Mouse (Mus musculus) mouse embryonic stem cell (cell line): ENCODE measurements at regions not wholly inside any gene's neighbourhood (a gene's known extent, or its start where the extent isn't known, plus 50 kb on each side); places are given as distances from the start of the nearest gene placed in this dataset.
"Not testable (repeated sequence)": the region's sequence is repeated elsewhere in the genome, so short reads cannot be mapped to it uniquely, and the experiment has no call there.

Experiments used
- in situ Hi-C, 2 experiments: fragments of 300-500 bp; cut with MboI; formaldehyde crosslinking; loops; 1 replicate in 1 of 2; 3 replicates in 1 of 2; pipeline ENCODE4 v1.14.3; 2019 to 2020; ENCODE audit warnings: low sequenced_read_pairs in 2 of 2, low pct_unique_long_range_greater_than_20kb in 1 of 2, mixed read lengths in 1 of 2; ENCODE audit not compliant: unreplicated experiment in 1 of 2

DNA sequence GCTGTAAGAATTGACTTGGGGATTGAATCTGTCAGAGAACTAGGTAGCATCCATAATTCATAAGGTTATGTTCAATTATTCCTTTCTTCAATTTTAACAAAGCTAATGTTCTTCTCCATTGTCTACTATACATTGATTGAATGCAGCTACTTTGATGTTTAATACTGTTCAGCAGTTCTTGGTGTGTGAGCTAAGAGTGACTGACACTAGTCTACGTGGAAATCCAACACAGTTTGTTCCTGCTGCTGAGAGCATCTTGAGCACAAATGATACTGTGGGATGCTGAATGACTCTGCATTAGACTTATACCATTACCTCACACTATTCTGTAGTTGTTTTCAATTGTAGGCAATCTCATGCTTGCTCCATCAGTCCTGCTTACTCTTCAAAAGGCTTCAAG is 249.4 kb upstream of the Akr1e1 start:
- in situ Hi-C loops: no loop called here

DNA sequence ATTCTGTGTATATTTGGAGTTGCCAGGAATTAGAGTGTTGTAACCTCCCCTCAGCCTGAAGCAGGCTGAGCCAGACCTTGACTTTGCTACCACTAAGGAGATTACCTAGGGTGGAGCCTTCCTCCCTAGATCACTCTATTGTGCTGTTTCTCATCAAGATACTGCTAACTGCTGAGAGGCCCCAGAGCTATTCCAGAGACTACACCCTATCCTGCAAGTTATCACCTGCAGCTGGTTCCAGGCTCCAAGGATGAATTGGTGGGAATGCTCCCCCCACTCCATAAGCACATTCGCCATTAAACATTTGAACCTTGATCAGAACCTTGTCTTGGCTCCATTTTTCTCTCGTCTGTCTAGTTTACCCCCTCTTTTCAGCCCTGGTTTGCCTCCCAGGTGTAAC is 230.5 kb upstream of the Akr1e1 start:
- in situ Hi-C loops: not testable (repeated sequence)

DNA sequence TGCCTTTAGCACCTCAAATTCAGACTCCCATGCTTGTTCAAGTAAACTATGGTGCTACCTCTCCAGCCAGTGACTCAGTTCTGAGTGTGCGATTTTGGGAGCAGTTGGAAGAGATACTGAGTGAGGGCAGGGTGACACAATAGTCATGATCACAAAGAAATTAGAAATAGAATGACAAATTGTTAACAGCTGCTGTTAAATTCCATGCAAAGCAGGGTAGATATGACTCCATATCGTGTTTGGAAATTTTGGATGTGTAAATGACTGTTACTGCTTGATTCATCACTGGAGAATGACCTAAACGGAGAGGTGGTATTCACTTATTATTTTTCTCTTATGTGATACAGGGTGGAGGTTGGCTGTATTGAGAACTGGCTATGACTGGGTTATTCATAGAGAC is 217.8 kb upstream of the Akr1e1 start:
- in situ Hi-C loops: no loop called here

GRCm38 (mm10) chr13:4825749-4826148 is 216.8 kb upstream of the Akr1e1 start:
- in situ Hi-C loops: not testable (repeated sequence)

DNA sequence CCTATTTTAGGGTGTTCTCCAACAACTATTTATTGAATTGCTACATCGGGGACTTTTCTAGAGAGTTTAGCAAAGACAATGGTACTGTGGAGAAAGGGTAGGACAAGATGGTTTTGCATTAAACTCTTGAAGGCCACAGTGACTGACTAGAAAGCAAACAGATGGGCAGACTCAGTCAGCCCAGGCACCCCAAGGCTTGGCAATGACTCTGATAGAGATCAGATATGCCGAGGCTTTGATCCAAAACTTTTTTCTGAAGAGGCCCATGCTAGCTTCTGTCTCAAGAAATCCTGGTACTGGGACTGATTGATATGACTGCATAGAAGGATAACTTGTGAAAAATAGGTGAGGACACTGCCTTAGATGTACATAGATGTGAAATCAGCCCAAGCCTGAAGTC is 197.9 kb upstream of the Akr1e1 start:
- in situ Hi-C loops: no loop called here

DNA sequence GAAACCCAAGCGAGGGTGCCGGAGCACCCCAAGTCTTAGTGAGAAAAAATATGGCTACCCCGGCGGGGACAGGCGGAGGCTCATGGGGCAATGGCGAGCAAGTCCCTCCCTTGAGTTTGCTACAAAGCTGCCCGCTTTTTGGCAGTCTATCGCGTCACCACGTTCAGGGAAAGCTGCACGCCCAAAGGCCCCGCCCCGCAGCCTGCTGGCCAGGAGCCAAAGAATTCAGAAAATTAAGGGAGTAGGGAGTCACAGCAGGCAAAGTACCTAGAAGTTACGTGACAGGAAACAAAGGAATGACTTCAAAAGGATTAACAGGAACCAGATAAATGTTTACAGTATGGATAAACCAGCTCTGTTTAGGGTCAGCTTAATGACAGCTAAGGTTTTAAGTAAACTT is 191.7 kb upstream of the Akr1e1 start:
- in situ Hi-C loops: no loop called here

DNA sequence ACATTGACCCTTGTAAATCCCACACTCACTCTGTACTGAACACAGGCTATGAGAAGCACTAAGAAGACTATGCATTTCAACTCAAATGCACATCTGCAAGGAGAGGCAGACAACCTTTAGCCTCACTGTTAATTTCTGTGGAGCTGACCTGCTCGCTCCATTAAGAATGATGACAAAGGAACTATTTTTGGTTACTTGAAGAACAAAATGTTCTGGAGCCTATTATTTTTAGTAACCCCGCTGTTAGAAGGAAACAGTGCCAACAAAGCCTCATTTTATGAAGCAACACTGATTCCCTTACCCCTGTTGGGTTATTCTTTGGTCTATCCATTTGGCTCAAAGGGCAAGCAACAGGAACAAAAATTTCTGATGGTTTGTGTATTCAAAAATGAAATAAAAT is 182.2 kb upstream of the Akr1e1 start:
- in situ Hi-C loops: no loop called here

DNA sequence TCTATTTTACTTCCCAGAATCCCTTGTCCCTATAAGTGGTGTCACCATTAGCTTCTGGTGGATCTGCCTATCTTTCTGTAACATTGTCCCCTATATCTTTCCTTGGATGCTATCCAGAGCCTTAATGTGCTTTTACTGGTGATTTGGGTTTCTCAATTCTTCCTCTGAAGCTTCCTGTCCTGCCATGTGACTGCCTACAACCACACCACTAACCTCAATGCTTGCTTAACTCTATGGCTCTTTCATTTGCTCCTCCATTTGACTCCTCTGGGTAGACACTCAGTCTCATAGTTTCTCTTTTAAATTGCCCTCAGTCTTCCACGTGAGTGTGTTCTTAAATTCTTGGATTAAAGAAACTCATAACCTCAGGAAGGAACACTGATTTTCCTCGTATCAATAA is 181.4 kb upstream of the Akr1e1 start:
- in situ Hi-C loops: no loop called here

- in situ Hi-C loops: no loop called here
These were observed 174.3 kb upstream of the Akr1e1 start for GRCm38 (mm10) chr13:4783290-4783689.

DNA sequence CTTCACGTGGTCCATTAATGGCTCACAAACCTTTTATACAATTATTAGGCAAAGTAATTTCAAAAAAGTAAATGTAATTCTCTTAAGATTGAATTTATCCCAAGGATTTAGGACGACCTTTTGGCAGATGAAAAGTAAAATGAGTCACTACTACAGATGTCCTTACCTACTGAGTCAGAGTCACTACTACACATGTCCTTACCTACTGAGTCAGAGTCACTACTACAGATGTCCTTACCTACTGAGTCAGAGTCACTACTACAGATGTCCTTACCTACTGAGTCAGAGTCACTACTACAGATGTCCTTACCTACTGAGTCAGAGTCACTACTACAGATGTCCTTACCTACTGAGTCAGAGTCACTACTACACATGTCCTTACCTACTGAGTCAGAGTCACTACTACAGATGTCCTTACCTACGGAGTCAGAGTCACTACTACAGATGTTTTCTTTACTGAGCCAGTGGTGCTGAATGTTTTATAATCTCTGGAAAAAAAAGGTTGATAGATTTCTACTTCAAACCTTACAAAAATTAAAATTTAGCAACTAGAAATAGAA is 169.4 kb upstream of the Akr1e1 start:
- in situ Hi-C loops: not testable (repeated sequence)

- in situ Hi-C loops: no loop called here
These were observed 167.9 kb upstream of the Akr1e1 start for GRCm38 (mm10) chr13:4776855-4777254.

GRCm38 (mm10) chr13:4772324-4772723 is 163.3 kb upstream of the Akr1e1 start:
- in situ Hi-C loops: loop anchor here in 1 of 2 experiments (25.0 kb wide), 1 partner anchor 790 kb away; no protein-coding TSS in a partner anchor

GRCm38 (mm10) chr13:4771120-4772075 is 162.4 kb upstream of the Akr1e1 start:
- in situ Hi-C loops: loop anchor here in 1 of 2 experiments (25.0 kb wide), 1 partner anchor 791 kb away; no protein-coding TSS in a partner anchor

- in situ Hi-C loops: loop anchor here in 1 of 2 experiments (25.0 kb wide), 1 partner anchor 802 kb away; no protein-coding TSS in a partner anchor
These were observed 151.0 kb upstream of the Akr1e1 start for GRCm38 (mm10) chr13:4759965-4760364.

GRCm38 (mm10) chr13:4756529-4756928 is 147.6 kb upstream of the Akr1e1 start:
- in situ Hi-C loops: loop anchor here in 1 of 2 experiments (25.0 kb wide), 1 partner anchor 806 kb away; no protein-coding TSS in a partner anchor

GRCm38 (mm10) chr13:4742930-4743329 is 134.0 kb upstream of the Akr1e1 start:
- in situ Hi-C loops: no loop called here

DNA sequence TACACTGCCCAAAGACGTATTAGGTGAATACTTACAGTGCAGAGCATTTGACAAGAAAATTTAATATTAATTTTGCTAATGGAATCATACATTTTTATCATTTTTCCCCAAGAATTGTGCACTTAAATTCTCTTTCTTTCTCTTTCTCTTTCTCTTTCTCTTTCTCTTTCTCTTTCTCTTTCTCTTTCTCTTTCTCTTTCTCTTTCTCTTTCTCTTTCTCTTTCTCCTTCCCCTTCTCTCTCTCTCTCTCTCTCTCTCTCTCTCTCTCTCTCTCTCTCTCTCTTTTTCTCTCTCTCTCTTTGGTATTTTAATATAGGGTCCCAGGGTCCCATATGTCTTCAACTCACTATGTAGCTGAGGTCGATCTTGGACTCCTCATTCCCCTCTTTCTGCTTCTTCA is 107.3 kb upstream of the Akr1e1 start:
- in situ Hi-C loops: not testable (repeated sequence)

DNA sequence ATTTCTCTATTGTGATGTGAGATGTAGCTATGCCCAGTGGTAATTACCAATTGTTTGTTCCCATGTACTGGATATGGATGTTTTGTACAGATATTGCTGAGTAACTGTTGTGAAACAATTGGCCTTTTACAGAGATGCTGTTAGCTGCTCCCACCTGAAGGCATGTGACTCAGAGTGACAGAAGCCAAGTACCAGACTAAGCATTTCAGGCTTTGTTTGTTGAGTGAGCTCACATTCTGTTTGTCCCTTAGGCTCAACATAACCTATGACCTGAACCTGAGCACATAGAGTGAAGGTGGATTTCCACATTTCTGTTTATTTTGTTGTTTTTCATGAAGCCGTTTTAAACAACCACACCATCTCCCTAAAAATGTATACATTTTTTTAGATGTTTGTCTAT is 105.8 kb upstream of the Akr1e1 start:
- in situ Hi-C loops: no loop called here

GRCm38 (mm10) chr13:4712698-4713097 is 103.7 kb upstream of the Akr1e1 start:
- in situ Hi-C loops: no loop called here

DNA sequence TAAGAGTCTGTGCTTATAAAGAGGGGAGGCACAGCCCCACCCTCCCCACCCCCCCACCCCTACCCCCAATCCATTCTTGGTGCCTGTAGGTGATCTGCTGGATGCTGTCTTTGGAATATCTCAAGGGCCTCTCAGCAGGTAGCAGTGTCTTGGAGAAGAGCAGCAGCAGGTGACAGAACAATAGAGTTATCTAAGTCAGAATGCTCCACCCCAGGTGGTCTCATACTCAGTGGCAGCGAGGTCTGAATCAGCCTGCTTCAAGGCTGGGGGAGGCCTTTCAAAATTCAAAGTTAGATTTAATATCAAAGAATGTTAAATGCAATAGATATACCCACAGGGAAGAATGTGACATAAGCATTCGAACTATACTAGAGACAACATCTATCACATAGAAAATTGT is 90.6 kb upstream of the Akr1e1 start:
- in situ Hi-C loops: not testable (repeated sequence)
